ENCODE assay signal across 9 mouse cellular contexts in genomic region chr15:99317267-99317651, GRCm38 (mm10). TPM values are rescaled to one million over a fixed set of nuclear protein-coding genes. Genes with fewer than 3 reads are reported as not detected.
DNase-seq lines count a peak whose midpoint lies in the region; ATAC-seq lines count a peak whose summit lies in the region.
"Had no signal": no experiment of that assay in that cellular context is flagged by ENCODE, and none has a peak within 500 bp of the region (broad histone marks: within the 10 kb centered on the region; RNA-seq: fewer than 3 reads in every experiment).

No protein-coding gene starts in this region.

- peak; percentile 63 for DNase-seq in adrenal gland, adult 2 months
- no peak for DNase-seq in adrenal gland, postnatal 4 days (ENCODE audit: low spot score in 2 of 2)
- DNase-seq in heart, adult 9 months (ENCODE audit: low spot score in 2 of 2): peak; percentile 69 to 87
- DNase-seq in kidney, adult 8-10 months: peak; percentile 65 to 76
- DNase-seq in lung, postnatal 25 days (ENCODE audit: low spot score): peak; percentile 84
- no peak for DNase-seq in cerebellum, postnatal 25 days
- DNase-seq in frontal cortex, postnatal 14 days (ENCODE audit: low spot score in 2 of 2): no peak

- no peak; the same call in 1 of the 2 replicates for ATAC-seq in granulocyte monocyte progenitor cell, adult 5-6 weeks (replicated peaks; ENCODE audit: poor library complexity, severe bottlenecking)

RNA-seq across cellular contexts. Expression of gene Fam186b, which starts 21.6 kb away (rescaled TPM):
- total RNA-seq in adrenal gland, adult 2 months (2021): 1 to 10 TPM; 1.4 to 3.1 TPM
- 1.1 and 1.6 TPM in 2 replicates for polyA plus RNA-seq in adrenal gland, adult 2 months (2012; rRNA removed)
- 1 to 10 TPM; 1.6 to 2.4 TPM for total RNA-seq in adrenal gland, postnatal 4 days (2021)
- total RNA-seq in granulocyte monocyte progenitor cell, adult 5-6 weeks (2014; fragmentation: Nextera tagmentation): not detected in 2 replicates
- not detected in 2 replicates for total RNA-seq in granulocyte monocyte progenitor cell, adult 5-6 weeks (2017)
- polyA plus RNA-seq: neural tube, embryonic 11.5 days had no signal

RNA-seq across cellular contexts. Expression of gene Prpf40b, which starts 22.4 kb away (rescaled TPM):
- 10 to 100 TPM; 38.8 to 41.0 TPM for total RNA-seq in adrenal gland, adult 2 months (2021)
- polyA plus RNA-seq in adrenal gland, adult 2 months (2012; rRNA removed): 84.1 and 106 TPM in 2 replicates
- 10 to 100 TPM; 68.7 to 77.8 TPM for total RNA-seq in adrenal gland, postnatal 4 days (2021)
- 13.5 and 17.6 TPM in 2 replicates for total RNA-seq in granulocyte monocyte progenitor cell, adult 5-6 weeks (2014; fragmentation: Nextera tagmentation)
- total RNA-seq in granulocyte monocyte progenitor cell, adult 5-6 weeks (2017): 7.2 and 10.7 TPM in 2 replicates

RNA-seq across cellular contexts. Expression of gene Fmnl3, which starts 53.0 kb away (rescaled TPM):
- 10 to 100 TPM; 13.9 to 23.6 TPM for total RNA-seq in adrenal gland, adult 2 months (2021)
- 19.7 and 22.2 TPM in 2 replicates for polyA plus RNA-seq in adrenal gland, adult 2 months (2012; rRNA removed)
- total RNA-seq in adrenal gland, postnatal 4 days (2021): 10 to 100 TPM; 41.0 to 45.6 TPM
- total RNA-seq in granulocyte monocyte progenitor cell, adult 5-6 weeks (2014; fragmentation: Nextera tagmentation): 18.0 and 22.5 TPM in 2 replicates
- total RNA-seq in granulocyte monocyte progenitor cell, adult 5-6 weeks (2017): 20.7 and 23.8 TPM in 2 replicates

Comparison
In these comparisons a context has a peak if more than half of its experiments do, and no peak if none do; other contexts are left out.
1. DNase-seq: peak in adrenal gland, adult 2 months (single experiment), heart, adult 9 months (2 of 2), kidney, adult 8-10 months (2 of 2) and lung, postnatal 25 days (single experiment); none in adrenal gland, postnatal 4 days (0 of 2), cerebellum, postnatal 25 days (0 of 2) and frontal cortex, postnatal 14 days (0 of 2).